Mouse (Mus musculus) limb, embryonic 11.5 days (tissue): ENCODE data around the gene Arid3b. TPM values are rescaled to one million over a fixed set of nuclear protein-coding genes. Genes with fewer than 3 reads are reported as not detected.
"Not testable (repeated sequence)": the region's sequence is repeated elsewhere in the genome, so short reads cannot be mapped to it uniquely, and the experiment has no call there.

ENCODE experiments used
- ATAC-seq: fragments of 200-750 bp; cut with Nextera tagmentation; 2 replicates; pipeline ENCODE4 v1.8.0; 2017; ENCODE audit warnings: low read depth; ENCODE audit not compliant: insufficient number of reproducible peaks, low FRiP score, low TSS enrichment
- DNase-seq: peaks from one replicate; pipeline ENCODE4 v3.0.0-alpha.2; 2015; ENCODE audit warnings: low spot score
- H3K27ac ChIP-seq: fragments of 300-500 bp; sonication (generic); replicated peaks from 2 replicates; pipeline ENCODE4 v1.5.1; 2014; ENCODE audit warnings: low read depth, mild to moderate bottlenecking, low read length
- H3K27me3 ChIP-seq: fragments of 300-500 bp; sonication (generic); 2 replicates; pipeline ENCODE4 v1.6.1; 2014; ENCODE audit warnings: mild to moderate bottlenecking, low read length, mixed read lengths; ENCODE audit not compliant: control insufficient read depth, insufficient read depth
- H3K36me3 ChIP-seq: fragments of 300-500 bp; sonication (generic); 2 replicates; pipeline ENCODE4 v1.6.1; 2014; ENCODE audit warnings: mild to moderate bottlenecking, low read length, moderate library complexity, mixed read lengths; ENCODE audit not compliant: control insufficient read depth, insufficient read depth
- H3K4me1 ChIP-seq: fragments of 300-500 bp; sonication (generic); 2 replicates; pipeline ENCODE4 v1.6.1; 2014; ENCODE audit warnings: low read length, mixed read lengths; ENCODE audit not compliant: control insufficient read depth, insufficient read depth
- H3K4me2 ChIP-seq: fragments of 300-500 bp; sonication (generic); 2 replicates; pipeline ENCODE4 v1.6.1; 2014; ENCODE audit warnings: low read depth, mild to moderate bottlenecking, moderate library complexity; ENCODE audit not compliant: severe bottlenecking
- H3K4me3 ChIP-seq: fragments of 300-500 bp; sonication (generic); 2 replicates; pipeline ENCODE4 v1.5.1; 2014; ENCODE audit warnings: low read depth, low read length
- H3K9ac ChIP-seq: fragments of 300-500 bp; sonication (generic); 2 replicates; pipeline ENCODE4 v1.6.1; 2014; ENCODE audit warnings: mild to moderate bottlenecking, low read length
- H3K9me3 ChIP-seq: fragments of 300-500 bp; sonication (generic); 2 replicates; pipeline ENCODE4 v1.6.1; 2016; ENCODE audit warnings: low read length; ENCODE audit not compliant: control insufficient read depth
- WGBS: fragments of 180-500 bp; shearing (Covaris S2); extraction: QIAGEN DNeasy Blood & Tissue Kit; methylation state at CpG from one replicate; pipeline ENCODE4 v1.1.7; 2014; 5-methylcytosine and 5-hydroxymethylcytosine counted together
- polyA plus RNA-seq: library from polyadenylated mRNA; unstranded; fragments of >200 nt; fragmentation: Nextera tagmentation; extraction: Ambion mirVana; gene quantifications from 2 replicates; pipeline ENCODE4 v1.2.1, GENCODE M21; 2014

Gene Arid3b
- 35.8 and 38.9 TPM in 2 replicates for polyA plus RNA-seq

- peak within 1 kb of the TSS; percentile 73 for H3K9ac ChIP-seq
- peaks cover 24% of the 10 kb centered on the region for H3K4me1 ChIP-seq
- under 1% methylated on average over 36 of the region's 45 CpGs for WGBS
- ATAC-seq (peak; percentile 98), DNase-seq (peak; percentile 92)
- no peaks in the 10 kb centered on the region for H3K27me3 ChIP-seq
- peak within 1 kb of the TSS; percentile 56; the same call in 1 of the 2 replicates for H3K27ac ChIP-seq
- no peaks in the 10 kb centered on the region for H3K36me3 ChIP-seq
- peak within 1 kb of the TSS; percentile 70 for H3K4me2 ChIP-seq
- H3K4me3 ChIP-seq: peak within 1 kb of the TSS; percentile 86
- H3K9me3 ChIP-seq: no peaks in the 10 kb centered on the region
These were observed at the start of gene Arid3b for GRCm38 (mm10) chr9:57836581-57837170. Gene Arid3b (minus strand): TSS chr9:57836793.

- no peak overlapping the region for H3K9ac ChIP-seq
- H3K9me3 ChIP-seq: no peaks in the 10 kb centered on the region
- ATAC-seq (no peak), DNase-seq (no peak)
- no peak overlapping the region for H3K4me3 ChIP-seq
- H3K27ac ChIP-seq: no peak overlapping the region
- H3K4me1 ChIP-seq: no peaks in the 10 kb centered on the region
- no peak overlapping the region for H3K4me2 ChIP-seq
- 69% methylated on average over 1 of the region's 1 CpGs for WGBS
- H3K36me3 ChIP-seq: no peaks in the 10 kb centered on the region
- no peaks in the 10 kb centered on the region for H3K27me3 ChIP-seq
These were observed 46.8 kb upstream of the Arid3b start for GRCm38 (mm10) chr9:57883413-57883812.

- WGBS: 77% methylated on average over 2 of the region's 2 CpGs
- H3K4me3 ChIP-seq, H3K36me3 ChIP-seq, H3K9me3 ChIP-seq, H3K9ac ChIP-seq, H3K27me3 ChIP-seq, H3K27ac ChIP-seq, H3K4me2 ChIP-seq, DNase-seq, ATAC-seq, H3K4me1 ChIP-seq: not testable (repeated sequence)
These were observed 45.2 kb upstream of the Arid3b start for GRCm38 (mm10) chr9:57881781-57882180.

GRCm38 (mm10) chr9:57880278-57880677 lies 43.7 kb upstream of the Arid3b start:
- no peaks in the 10 kb centered on the region for H3K36me3 ChIP-seq
- no peaks in the 10 kb centered on the region for H3K9me3 ChIP-seq
- ATAC-seq: no peak
- no peak for DNase-seq
- H3K4me2 ChIP-seq: no peak overlapping the region
- 19% methylated on average over 4 of the region's 4 CpGs for WGBS
- no peaks in the 10 kb centered on the region for H3K27me3 ChIP-seq
- H3K27ac ChIP-seq: no peak overlapping the region
- no peak overlapping the region for H3K9ac ChIP-seq
- no peaks in the 10 kb centered on the region for H3K4me1 ChIP-seq
- H3K4me3 ChIP-seq: no peak overlapping the region

GRCm38 (mm10) chr9:57879213-57879612 lies 42.6 kb upstream of the Arid3b start:
- H3K9ac ChIP-seq: no peak overlapping the region
- no peak overlapping the region for H3K4me2 ChIP-seq
- no peak overlapping the region for H3K4me3 ChIP-seq
- no peaks in the 10 kb centered on the region for H3K27me3 ChIP-seq
- WGBS: 61% methylated on average over 3 of the region's 3 CpGs
- ATAC-seq (no peak), DNase-seq (no peak)
- no peaks in the 10 kb centered on the region for H3K4me1 ChIP-seq
- no peak overlapping the region for H3K27ac ChIP-seq
- H3K36me3 ChIP-seq: no peaks in the 10 kb centered on the region
- H3K9me3 ChIP-seq: no peaks in the 10 kb centered on the region

GRCm38 (mm10) chr9:57874994-57875393 lies 38.4 kb upstream of the Arid3b start:
- Histone ChIP-seq H3K36me3 (no peaks in the 10 kb centered on the region), H3K9ac (no peak overlapping the region), H3K27me3 (no peaks in the 10 kb centered on the region), H3K9me3 (no peaks in the 10 kb centered on the region), H3K4me2 (no peak overlapping the region), H3K27ac (no peak overlapping the region), H3K4me3 (no peak overlapping the region), H3K4me1 (no peaks in the 10 kb centered on the region)
- WGBS: 76% methylated on average over 3 of the region's 3 CpGs
- ATAC-seq: no peak
- DNase-seq: no peak

- Histone ChIP-seq H3K36me3 (no peaks in the 10 kb centered on the region), H3K9me3 (no peaks in the 10 kb centered on the region), H3K27ac (no peak overlapping the region), H3K4me1 (no peaks in the 10 kb centered on the region), H3K27me3 (no peaks in the 10 kb centered on the region), H3K9ac (no peak overlapping the region), H3K4me3 (no peak overlapping the region), H3K4me2 (no peak overlapping the region)
- WGBS: 75% methylated on average over 5 of the region's 5 CpGs
- ATAC-seq: no peak
- no peak for DNase-seq
These were observed 37.5 kb upstream of the Arid3b start for GRCm38 (mm10) chr9:57874134-57874533.

- no peak for DNase-seq
- 64% methylated on average over 2 of the region's 2 CpGs for WGBS
These were observed 33.8 kb upstream of the Arid3b start for GRCm38 (mm10) chr9:57870273-57870816.

GRCm38 (mm10) chr9:57868767-57869166 lies 32.2 kb upstream of the Arid3b start:
- DNase-seq (no peak), ATAC-seq (no peak)
- no peaks in the 10 kb centered on the region for H3K27me3 ChIP-seq
- H3K27ac ChIP-seq: no peak overlapping the region
- H3K9ac ChIP-seq: no peak overlapping the region
- no peaks in the 10 kb centered on the region for H3K4me1 ChIP-seq
- H3K9me3 ChIP-seq: no peaks in the 10 kb centered on the region
- no peaks in the 10 kb centered on the region for H3K36me3 ChIP-seq
- no peak overlapping the region for H3K4me2 ChIP-seq
- no peak overlapping the region for H3K4me3 ChIP-seq
- WGBS: 77% methylated on average over 6 of the region's 6 CpGs

More at GRCm38 (mm10) chr9:57870273-57870816, 33.8 kb upstream of the Arid3b start:
- Histone ChIP-seq H3K36me3 (no peaks in the 10 kb centered on the region), H3K4me2 (no peak overlapping the region), H3K27me3 (no peaks in the 10 kb centered on the region), H3K9ac (no peak overlapping the region), H3K27ac (no peak overlapping the region), H3K4me3 (no peak overlapping the region), H3K4me1 (no peaks in the 10 kb centered on the region), H3K9me3 (no peaks in the 10 kb centered on the region)
- no peak for ATAC-seq
